Mouse (Mus musculus): ENCODE results near the gene Hist1h2af.
A peak's percentile ranks its signal among the peaks of the same experiment; 100 is the strongest.

Gene Hist1h2af

DNA sequence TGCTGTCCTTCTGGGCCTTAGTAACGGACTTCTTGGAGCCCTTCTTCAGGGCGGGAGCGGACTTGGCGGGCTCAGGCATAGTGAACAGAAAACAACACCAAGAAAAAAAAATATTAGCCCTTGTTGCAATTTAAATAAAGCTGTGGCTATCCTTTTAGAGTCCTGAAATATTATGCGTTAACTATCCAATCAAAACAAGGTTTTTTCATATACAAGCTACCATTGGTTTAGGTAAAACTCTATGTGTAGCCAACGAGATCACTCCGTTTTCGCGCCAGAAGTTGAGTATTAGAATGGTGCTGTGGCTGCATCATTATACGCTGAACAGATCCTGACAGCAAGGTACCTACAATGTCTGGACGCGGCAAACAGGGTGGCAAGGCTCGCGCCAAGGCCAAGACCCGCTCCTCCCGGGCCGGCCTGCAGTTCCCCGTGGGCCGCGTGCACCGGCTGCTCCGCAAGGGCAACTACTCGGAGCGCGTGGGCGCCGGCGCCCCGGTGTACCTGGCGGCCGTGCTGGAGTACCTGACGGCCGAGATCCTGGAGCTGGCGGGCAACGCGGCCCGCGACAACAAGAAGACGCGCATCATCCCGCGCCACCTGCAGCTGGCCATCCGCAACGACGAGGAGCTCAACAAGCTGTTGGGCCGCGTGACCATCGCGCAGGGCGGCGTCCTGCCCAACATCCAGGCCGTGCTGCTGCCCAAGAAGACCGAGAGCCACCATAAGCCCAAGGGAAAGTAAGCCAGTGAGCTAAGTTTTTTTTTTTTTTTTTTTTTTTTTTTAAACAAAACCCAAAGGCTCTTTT is at the start of gene Hist1h2af:
Hist1h2af (plus strand) TSS at position 347 of the 808 bp plus-strand sequence.
- peak; percentile 97 for DNase-seq (ENCODE audit: low read depth, low spot score)

DNA sequence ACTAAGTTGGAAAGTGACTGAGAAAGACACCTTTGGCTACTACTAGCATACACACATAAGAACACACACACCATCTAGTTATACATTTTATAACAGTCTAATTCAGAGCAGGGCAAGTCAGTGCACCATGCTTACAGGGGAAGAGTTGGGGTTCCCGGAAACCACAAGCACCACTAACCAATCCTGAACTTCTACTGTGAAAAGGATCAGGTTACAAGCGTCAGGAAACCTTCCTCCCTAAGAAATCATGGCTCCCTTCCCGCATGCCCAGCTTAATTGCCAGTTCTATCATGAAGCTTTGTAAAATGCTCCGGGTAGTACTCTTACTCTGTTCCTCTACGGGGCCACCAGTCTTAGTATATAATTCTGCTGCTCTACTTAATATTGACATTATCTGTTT is 48.4 kb upstream of the Hist1h2af start:
- DNase-seq (ENCODE audit: low read depth, low spot score): peak; percentile 10

DNA sequence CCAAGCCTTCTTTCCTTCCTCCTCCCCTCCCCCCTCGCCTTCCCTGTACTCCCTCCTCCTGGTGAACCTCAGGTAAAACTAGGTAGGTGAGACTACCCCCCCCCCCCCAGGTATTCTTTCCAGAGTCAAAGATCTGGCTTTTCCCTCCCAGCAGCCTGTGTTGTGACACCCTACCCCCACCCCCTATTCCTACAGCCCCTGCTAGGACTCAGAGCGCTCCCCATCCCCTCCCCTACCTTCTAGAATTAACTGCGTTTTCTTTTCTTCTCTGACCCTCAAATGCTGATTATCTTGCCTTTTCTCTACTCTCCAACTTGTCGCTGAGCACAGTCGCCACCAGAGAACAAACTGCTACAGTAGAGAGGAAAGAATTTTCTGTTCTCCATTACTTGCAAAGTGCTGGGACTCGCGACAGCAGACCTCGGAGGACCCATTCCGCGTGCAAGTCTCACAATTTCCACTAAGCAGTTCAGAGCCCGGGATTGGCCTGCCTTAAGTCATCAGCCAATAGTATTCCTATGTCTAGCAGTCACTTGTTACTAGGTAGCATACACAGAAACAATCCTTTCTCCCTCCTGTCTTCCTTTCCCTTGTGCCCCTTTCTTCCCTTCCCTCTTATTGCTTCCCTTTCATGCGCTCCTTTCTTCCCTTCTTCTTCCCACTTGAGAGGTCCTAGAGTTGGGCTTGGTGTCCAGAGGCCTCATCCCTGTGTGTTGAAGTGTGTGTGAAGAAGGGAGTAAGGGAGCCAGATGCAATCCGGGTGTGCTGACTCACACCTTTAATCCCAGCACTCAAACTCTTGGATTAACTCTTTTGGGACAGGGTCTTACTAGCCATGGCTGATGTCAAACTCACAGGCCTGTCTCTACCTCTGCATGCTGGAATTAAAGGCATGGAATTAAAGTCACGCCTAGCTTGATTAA is 45.0 kb upstream of the Hist1h2af start, which contains the start of gene Btn2a2:
Btn2a2 (minus strand) TSS at position 458 of the 923 bp plus-strand sequence.
- peak; percentile 63 for DNase-seq (ENCODE audit: low read depth, low spot score)

DNA sequence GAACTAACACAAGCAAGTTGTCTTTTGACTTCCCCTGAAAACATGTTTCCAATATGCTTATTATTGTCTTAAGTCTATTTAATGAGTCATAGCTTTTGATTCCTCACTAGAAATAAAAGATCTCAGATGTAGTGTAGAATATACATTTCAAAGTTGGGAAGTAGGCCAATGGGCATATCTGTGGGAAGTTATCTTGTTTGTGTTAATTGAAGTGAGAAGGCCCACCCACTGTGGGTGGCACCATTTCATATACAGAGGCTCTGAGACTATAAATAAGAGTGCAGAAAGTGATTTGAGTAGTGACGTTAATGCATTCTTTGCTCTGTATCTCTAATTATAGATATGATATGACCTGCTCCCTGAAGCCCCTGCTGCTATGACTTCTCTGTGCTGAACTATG is 42.8 kb upstream of the Hist1h2af start:
- DNase-seq (ENCODE audit: low read depth, low spot score): no peak

DNA sequence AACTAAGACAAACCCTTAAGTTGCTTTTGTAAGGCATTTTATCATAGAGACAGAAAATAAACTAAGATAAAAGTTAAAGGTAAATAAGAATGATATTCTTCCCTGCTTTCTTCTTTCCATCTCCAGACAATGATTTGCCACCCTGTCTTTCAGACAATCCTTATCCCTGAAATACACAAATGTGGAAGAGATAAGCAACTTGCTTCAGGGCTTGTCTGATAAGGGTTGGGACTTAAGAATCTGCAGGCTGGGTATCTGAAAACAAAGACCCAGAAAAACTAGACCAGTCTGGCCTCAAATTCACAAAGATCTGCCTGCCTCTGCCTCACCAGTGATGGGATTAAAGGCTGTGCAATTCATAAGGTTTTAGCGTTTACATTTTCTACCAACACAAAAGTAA is 42.4 kb upstream of the Hist1h2af start:
- DNase-seq (ENCODE audit: low read depth, low spot score): no peak

DNA sequence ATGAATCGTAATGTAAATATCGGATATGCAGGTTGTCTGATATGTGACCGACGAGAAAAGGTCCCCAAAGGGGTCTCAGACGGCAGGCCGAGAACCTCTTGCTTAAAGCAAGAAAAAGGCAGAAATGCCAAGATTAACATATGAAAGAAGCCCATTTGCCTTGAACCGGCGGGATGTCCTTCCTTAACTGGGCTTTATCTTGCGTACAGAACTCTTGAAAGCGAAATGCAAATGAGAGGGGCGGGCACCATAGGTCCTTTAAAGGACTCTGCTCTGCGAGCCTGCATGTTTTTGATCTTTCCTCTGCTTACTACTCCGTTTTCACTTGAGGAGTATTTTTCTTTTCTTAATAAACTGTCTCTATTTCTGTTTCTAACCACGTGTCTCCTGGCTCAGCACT is 41.7 kb upstream of the Hist1h2af start:
- no peak for DNase-seq (ENCODE audit: low read depth, low spot score)

DNA sequence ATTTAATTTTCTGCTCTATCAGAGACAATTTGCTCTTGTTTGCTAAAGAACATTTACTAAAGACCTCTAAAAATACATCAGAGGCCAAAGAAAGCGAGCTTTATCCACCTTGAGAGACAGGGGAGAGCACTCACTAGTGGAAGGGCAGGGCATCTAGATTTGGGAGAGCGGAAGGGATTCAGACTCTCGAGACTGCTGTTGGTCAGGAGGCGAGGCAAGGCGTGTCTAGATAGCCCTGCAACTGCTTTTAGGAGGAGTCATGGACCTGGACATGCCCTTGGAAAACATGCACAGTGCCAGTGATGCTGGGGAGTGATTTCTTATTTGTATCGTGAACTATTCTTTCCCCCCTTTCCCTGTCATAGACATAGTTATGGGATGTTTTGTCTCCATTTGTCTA is 38.2 kb upstream of the Hist1h2af start:
- DNase-seq (ENCODE audit: low read depth, low spot score): no peak

DNA sequence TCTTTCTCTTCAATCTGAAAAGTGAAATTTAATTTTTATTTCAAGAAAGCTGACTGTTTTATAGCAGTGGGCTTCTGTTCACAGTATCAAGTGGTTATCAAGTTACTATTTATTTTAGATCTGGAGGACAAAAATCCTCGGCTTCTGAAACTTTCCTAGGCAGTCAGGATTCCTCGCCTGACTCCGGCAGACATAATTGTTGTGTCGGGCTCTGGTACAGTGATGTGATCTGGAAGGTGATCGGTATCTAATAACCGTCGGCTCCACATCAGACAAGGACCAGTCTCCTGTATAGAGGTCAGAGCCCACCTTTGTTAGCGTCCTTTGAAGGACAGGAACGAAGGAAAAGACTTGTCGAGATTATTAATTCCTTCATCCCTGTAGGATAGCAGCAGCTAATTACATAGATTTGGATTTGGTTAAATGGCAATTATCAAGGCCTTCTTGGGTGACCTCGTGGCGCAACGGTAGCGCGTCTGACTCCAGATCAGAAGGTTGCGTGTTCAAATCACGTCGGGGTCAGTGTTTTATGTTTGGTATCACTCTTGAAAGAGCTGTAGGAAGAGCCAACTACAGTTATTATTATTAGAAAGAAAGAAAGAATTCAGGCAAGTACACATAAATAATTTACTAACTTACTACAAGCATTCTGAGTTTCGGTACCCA is 35.9 kb upstream of the Hist1h2af start:
- DNase-seq (ENCODE audit: low read depth, low spot score): peak; percentile 82

DNA sequence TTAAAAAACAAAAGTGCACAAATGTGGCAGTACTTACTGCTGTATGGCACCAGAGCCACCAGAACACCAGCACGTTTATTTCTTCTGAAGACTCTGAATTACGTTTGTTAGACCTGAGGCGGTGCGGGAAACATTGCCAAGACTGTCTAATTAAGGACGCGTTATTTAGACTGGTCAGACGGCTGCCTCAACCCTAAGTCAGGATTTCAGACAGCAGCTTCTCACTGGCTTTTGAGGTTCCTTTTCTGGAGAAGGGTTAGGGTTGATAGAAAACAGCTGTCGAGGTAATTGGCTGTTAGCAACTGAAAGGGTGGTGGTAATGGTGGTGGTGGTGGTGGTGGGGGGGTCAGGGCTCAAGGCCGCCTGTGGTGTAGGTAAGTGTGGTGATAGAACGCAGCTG is 35.1 kb upstream of the Hist1h2af start:
- peak; percentile 51 for DNase-seq (ENCODE audit: low read depth, low spot score)

DNA sequence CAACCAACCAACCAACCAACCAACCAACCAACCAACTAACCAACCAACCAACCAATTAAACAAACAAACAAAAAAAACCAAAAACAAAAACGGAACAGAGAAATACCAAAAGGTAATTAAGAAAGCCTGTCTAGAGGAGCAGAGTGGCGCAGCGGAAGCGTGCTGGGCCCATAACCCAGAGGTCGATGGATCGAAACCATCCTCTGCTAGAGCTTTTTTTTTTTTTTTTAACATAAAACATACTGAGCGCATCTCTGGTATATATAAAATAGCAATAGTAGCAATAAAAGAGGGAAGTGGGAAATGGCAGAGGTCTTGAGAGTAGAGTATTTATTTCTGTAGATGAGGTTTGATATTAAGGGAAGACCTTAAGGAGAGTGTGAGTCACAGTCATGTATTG is 33.8 kb upstream of the Hist1h2af start:
- DNase-seq (ENCODE audit: low read depth, low spot score): no peak

DNA sequence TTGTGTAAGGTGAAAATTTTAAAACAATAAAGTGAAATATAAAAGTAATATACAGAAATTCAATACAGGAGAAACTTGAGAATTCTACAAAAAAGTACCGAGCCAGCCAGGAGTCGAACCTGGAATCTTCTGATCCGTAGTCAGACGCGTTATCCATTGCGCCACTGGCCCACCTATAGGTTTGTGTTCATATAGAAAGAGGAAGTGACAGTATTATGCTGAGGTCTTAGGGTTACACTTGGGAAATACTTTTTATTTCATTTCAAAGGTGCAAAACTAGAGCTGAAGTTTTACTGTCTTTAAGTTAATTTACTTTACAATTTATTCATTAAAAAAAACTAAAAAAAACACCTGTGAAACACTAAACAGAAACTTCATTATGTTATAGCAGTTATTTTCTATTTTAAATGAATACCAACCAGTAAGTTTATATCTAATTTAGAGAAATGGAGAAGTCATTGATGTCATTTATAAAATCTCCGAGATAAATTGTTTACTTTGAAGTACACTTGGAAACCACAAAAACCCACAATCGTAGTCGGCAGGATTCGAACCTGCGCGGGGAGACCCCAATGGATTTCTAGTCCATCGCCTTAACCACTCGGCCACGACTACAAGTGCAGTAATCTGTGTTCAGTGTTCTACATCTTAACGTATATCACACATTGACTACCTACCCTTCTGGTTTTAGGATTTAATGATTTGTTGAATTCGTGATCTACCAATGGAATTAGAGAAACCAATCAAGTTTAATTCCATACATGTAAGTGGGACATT is 33.1 kb upstream of the Hist1h2af start:
- DNase-seq (ENCODE audit: low read depth, low spot score): peak; percentile 88

DNA sequence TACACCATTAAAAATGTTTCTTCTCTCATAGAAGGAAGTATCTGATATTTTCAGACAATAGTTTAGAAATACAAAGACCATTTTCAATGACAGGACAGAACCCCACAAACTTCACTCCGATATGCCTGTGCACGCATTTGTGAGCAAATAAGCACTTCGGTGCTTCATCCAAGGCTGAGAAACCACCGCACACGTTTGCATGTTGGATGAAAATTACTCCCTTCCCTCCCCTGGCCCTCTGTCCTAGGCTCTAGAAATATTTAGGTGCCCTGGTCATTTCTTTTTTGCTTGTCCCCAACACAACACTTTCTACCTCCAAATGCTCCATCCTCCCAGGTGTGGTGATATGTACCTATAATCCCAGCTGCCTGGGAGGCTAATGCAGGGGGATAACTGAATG is 32.2 kb upstream of the Hist1h2af start:
- no peak for DNase-seq (ENCODE audit: low read depth, low spot score)

DNA sequence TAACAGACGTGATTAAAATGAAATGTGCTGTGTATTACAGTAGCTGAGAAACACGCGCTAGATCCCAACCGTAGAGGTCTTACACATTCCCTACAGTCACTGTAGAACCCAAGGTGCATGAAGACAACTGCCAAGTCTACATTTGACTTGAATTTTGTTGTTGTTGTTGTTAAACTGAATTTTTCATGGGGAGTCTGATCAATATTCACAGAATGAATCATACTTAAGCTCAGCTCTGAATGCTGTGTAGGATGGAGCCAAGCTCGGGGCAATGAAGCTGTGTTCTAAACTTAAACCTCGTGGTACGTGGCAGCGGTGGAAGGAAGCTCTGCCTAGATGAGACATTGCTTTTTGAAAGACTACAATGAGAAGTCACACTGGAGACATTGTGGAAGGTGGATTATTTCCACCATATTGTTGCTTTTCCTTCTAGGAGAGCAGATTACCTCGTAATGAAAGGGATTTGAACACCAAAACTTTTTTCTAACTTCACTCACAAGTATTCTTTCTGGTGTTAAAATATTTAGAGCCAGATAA is 31.6 kb upstream of the Hist1h2af start:
- no peak for DNase-seq (ENCODE audit: low read depth, low spot score)

DNA sequence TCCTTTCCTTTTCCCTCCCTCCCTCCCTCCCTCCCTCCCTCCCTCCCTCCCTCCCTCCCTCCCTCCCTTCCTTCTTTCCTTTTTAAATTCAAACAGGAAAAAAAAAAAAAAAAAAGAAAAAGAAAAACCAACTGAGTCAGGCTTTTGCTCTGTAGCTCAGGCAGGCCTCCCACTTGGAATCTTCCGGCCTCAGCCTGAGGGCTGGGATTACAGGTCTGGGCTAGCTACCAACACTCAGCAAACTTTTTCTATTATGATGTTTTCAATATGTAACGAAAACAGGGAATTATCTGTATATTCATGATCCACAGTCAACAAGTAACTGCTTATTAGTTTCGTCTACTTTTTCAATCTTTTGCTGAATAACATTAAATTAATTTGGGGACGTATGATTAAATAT is 30.8 kb upstream of the Hist1h2af start:
- DNase-seq (ENCODE audit: low read depth, low spot score): peak; percentile 70

DNA sequence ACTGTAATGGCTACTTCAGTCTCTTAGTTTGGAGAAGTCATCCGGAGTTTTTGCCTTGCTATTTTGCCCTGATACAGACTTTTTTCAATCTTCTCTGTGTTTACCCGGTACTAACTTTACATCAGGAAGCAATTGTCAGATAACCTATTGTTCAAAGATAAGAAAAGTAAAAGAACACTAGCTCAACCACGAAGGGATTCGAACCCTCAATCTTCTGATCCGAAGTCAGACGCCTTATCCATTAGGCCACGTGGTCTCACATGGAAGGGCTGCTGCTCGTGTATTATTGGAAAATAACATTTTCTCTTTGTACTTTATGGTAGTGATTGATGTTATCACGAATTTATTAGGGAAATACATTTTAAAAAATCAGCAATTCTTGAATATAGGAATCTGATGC is 29.9 kb upstream of the Hist1h2af start:
- DNase-seq (ENCODE audit: low read depth, low spot score): peak; percentile 87

DNA sequence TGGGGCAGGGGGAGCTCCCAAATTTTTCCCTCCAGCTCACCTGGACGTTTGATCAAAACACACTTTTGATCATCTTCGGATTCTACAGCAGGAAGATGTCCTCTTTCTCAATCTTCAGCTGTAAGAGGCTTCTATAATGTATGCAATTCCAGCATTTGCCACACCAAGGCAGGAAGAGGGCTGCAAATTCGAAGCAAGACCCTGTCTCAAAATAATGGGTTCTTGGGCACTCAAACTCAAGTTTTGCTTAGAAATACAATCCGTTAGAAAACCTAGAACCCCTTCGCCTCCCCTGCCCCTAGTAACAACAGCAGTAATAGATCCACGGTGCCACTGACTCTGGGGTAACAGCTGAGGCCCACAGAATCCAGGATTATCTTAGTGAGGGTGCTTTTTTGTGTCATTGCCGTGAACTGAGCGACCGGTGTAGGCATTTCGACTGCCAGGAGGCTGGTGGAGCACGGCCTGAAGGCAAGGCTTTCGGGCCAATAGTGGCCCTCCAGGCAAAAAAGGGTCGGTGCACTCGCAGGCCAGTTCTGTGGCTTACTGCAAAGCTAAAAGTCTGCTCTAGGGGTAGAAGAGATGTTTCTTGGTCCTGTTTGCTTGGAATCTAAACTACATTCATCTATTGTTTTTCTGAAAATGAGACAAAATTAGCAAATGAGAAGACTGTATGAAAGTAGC is 27.9 kb upstream of the Hist1h2af start:
- no peak for DNase-seq (ENCODE audit: low read depth, low spot score)

DNA sequence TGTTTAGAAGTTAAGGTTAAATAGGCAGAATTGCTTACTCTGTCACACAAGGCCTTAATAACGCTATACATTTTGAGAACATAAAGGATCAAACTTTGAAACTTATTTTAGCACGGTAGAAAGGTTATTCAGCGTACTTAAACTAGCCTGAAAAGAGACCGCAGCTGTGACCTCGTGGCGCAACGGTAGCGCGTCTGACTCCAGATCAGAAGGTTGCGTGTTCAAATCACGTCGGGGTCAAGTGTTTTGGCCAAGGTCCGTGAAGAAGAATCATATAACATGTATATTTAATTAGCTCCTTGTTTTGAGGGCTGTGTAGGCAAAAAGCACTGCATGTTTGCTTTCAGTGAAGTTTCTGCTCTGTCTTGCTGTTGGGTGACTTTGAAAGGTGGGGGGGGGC is 27.4 kb upstream of the Hist1h2af start:
- peak; percentile 84 for DNase-seq (ENCODE audit: low read depth, low spot score)

DNA sequence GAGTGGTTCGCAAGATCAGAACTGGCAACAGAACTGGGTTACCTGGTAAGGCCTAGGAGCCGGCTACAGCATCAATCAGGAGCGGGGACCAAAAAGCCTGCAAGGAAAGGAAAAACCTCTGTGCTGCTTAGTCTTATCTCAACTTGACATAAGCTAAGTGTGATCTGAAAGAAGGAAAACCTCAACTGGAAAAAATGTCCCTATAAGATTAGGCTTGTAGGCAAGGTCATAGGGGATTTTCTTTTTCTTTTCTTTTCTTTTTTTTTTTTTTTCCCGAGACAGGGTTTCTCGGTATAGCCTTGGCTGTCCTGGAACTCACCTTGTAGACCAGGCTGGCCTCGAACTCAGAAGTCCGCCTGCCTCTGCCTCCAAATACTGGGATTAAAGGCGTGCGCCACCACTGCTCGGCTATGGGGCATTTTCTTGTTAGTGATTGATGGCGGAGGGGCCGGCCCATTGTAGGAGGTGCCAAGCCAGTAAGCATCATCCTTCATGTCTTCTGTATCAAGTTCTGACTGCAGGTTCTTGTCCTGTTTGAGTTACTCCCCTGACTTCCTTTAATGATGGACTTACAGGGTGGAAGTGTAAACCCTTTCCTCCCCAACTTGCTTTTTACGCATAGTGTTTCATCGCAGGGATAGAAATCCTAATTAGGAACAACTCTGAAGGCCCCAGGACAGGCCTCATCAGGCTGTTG is 26.7 kb upstream of the Hist1h2af start:
- no peak for DNase-seq (ENCODE audit: low read depth, low spot score)

DNA sequence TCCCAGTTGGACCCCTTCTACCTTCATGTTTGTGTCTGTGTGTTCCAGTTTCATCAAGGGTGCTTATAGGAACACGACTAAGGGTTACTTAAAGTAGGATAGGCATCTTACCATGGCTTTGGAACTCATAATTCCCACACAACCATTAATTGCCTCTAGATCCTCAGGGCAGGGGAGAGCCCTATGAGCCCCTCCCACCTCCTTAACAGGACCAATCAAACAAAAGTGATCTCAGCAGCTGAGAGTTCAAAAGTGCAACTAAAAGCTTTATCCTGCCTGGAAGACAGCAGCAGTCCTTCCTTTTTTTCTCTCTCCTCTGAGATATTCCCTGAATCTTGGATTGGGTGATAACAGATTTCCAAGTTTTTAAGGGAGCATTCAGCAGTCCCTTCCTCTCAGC is 23.6 kb upstream of the Hist1h2af start:
- peak; percentile 56 for DNase-seq (ENCODE audit: low read depth, low spot score)

DNA sequence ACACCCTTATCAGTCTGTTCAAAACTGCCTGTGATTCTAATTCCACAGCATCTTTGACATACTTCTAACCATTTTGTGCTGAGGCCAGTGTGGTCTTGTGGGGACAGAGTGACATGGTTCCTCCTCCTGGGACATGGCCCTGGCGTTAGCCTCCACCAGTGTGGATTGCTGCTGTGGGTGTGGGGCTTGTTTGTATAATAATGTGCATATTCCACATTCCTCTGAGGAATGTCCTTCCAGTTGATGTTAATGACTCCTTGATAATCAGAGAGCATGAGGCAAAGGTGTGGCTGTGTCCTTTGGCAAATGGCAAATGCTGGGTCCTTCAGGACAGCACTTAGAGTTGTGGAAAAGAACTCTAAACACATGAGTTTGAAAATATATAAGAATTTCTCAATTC is 20.2 kb upstream of the Hist1h2af start:
- DNase-seq (ENCODE audit: low read depth, low spot score): peak; percentile 1

All from 3T3-L1 (cell line).